Mouse (Mus musculus): Measurements from ENCODE around the gene Ddx41. TPM values are rescaled to one million over a fixed set of nuclear protein-coding genes. Genes with fewer than 3 reads are reported as not detected.
A peak's percentile ranks its signal among the peaks of the same experiment; 100 is the strongest.

The Ddx41 gene
- polyA plus RNA-seq, 1 experiment from 2014 or later, result 80.1 TPM

- Histone ChIP-seq H3K27ac (no peak overlapping the region), H3K9ac (replicated peaks) (no peak overlapping the region), H3K4me1 (replicated peaks) (peaks cover 16% of the 10 kb centered on the region), H3K36me3 (peaks cover 99% of the 10 kb centered on the region), H3K4me2 (no peak overlapping the region), H3K9me3 (no peaks in the 10 kb centered on the region), H3K4me3 (replicated peaks) (no peak overlapping the region), H3K27me3 (no peaks in the 10 kb centered on the region)
- 94% methylated on average over 9 of the region's 9 CpGs for WGBS
- ATAC-seq (ENCODE audit: insufficient number of reproducible peaks, insufficient read depth, low FRiP score, low TSS enrichment, low read depth), result no peak
Observed at GRCm38 (mm10) chr13:55505810-55506209, 30.6 kb downstream of the Ddx41 start.

GRCm38 (mm10) chr13:55504390-55504789, 32.1 kb downstream of the Ddx41 start:
- Histone ChIP-seq H3K27ac (no peak overlapping the region), H3K4me3 (replicated peaks) (no peak overlapping the region), H3K36me3 (peaks cover 98% of the 10 kb centered on the region), H3K27me3 (no peaks in the 10 kb centered on the region), H3K9ac (replicated peaks) (no peak overlapping the region), H3K9me3 (no peaks in the 10 kb centered on the region), H3K4me2 (no peak overlapping the region), H3K4me1 (replicated peaks) (peaks cover 2% of the 10 kb centered on the region; the same call in 1 of the 2 replicates)
- ATAC-seq (ENCODE audit: insufficient number of reproducible peaks, insufficient read depth, low FRiP score, low TSS enrichment, low read depth), result no peak
- WGBS, result 81% methylated on average over 5 of the region's 5 CpGs

GRCm38 (mm10) chr13:55502405-55502804, 34.1 kb downstream of the Ddx41 start:
- Histone ChIP-seq H3K36me3 (peaks cover 95% of the 10 kb centered on the region), H3K4me3 (replicated peaks) (no peak overlapping the region)
- 91% methylated on average over 8 of the region's 8 CpGs for WGBS

GRCm38 (mm10) chr13:55500575-55500974, 35.9 kb downstream of the Ddx41 start:
- peaks cover 86% of the 10 kb centered on the region for H3K36me3 ChIP-seq
- no peak for ATAC-seq (ENCODE audit: insufficient number of reproducible peaks, insufficient read depth, low FRiP score, low TSS enrichment, low read depth)
- peaks cover 12% of the 10 kb centered on the region for H3K4me1 ChIP-seq (replicated peaks)
- H3K4me3 ChIP-seq (replicated peaks), result no peak overlapping the region
- H3K4me2 ChIP-seq, result no peak overlapping the region
- H3K27me3 ChIP-seq, result no peaks in the 10 kb centered on the region
- 77% methylated on average over 10 of the region's 10 CpGs for whole genome bisulfite sequencing
- H3K9me3 ChIP-seq, result no peaks in the 10 kb centered on the region
- H3K27ac ChIP-seq, result no peak overlapping the region
- no peak overlapping the region for H3K9ac ChIP-seq (replicated peaks)

More at GRCm38 (mm10) chr13:55502405-55502804, 34.1 kb downstream of the Ddx41 start:
- H3K27ac ChIP-seq, result no peak overlapping the region
- no peaks in the 10 kb centered on the region for H3K27me3 ChIP-seq
- no peaks in the 10 kb centered on the region for H3K9me3 ChIP-seq
- ATAC-seq (ENCODE audit: insufficient number of reproducible peaks, insufficient read depth, low FRiP score, low TSS enrichment, low read depth), result no peak
- no peak overlapping the region for H3K9ac ChIP-seq (replicated peaks)
- H3K4me2 ChIP-seq, result no peak overlapping the region
- H3K4me1 ChIP-seq (replicated peaks), result no peaks in the 10 kb centered on the region

DNA sequence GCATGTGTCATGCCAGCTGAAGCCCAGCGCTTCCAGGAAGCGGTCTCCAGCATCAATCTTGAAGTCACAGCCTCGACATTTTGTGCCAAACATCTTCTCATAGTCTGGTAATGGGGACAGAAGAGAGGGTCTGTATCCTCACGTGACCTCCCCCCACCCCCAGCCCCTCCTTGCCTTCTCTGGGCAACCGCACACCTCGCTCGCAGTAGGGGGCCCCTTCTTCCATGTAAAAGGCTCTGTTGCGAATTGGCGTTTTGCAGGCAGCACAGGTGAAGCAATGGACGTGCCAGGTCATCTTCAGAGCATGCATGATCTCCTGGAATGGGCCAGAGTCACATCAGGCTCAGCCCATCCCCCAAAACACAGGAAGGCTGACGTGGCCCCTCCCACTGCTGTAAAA, 37.6 kb downstream of the Ddx41 start:
- Histone ChIP-seq H3K4me1 (replicated peaks) (peaks cover 27% of the 10 kb centered on the region), H3K36me3 (peaks cover 69% of the 10 kb centered on the region), H3K9ac (replicated peaks) (no peak overlapping the region), H3K27me3 (no peaks in the 10 kb centered on the region; the same call in 1 of the 2 replicates), H3K27ac (no peak overlapping the region), H3K4me3 (replicated peaks) (no peak overlapping the region), H3K9me3 (no peaks in the 10 kb centered on the region), H3K4me2 (no peak overlapping the region)
- no peak for ATAC-seq (ENCODE audit: insufficient number of reproducible peaks, insufficient read depth, low FRiP score, low TSS enrichment, low read depth)
- WGBS, result 61% methylated on average over 11 of the region's 11 CpGs

DNA sequence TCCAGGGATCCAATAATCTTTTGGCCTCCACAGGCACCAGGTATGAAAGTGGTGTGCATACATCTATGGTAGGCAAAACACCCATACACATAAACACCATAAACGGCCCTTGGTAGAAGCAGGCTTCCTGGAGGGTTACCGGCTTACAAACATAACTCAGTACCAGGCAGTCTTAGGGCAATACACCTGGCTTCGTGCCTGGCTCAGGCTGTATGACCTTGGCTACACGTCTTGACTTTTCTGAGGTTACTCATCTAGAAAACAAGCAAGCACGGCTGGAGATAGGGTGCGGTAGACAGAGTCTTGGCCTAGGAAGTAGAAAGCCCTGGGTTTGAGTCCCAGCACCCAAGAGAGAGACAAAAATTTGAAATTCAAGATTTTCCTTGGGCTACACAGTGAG, 39.8 kb downstream of the Ddx41 start:
- Histone ChIP-seq H3K4me3 (replicated peaks) (no peak overlapping the region), H3K27me3 (no peaks in the 10 kb centered on the region; the same call in 1 of the 2 replicates), H3K4me1 (replicated peaks) (peaks cover 27% of the 10 kb centered on the region), H3K27ac (no peak overlapping the region), H3K9me3 (no peaks in the 10 kb centered on the region), H3K36me3 (peaks cover 47% of the 10 kb centered on the region), H3K9ac (replicated peaks) (no peak overlapping the region), H3K4me2 (no peak overlapping the region)
- WGBS, result 87% methylated on average over 6 of the region's 6 CpGs
- ATAC-seq (ENCODE audit: insufficient number of reproducible peaks, insufficient read depth, low FRiP score, low TSS enrichment, low read depth), result no peak

DNA sequence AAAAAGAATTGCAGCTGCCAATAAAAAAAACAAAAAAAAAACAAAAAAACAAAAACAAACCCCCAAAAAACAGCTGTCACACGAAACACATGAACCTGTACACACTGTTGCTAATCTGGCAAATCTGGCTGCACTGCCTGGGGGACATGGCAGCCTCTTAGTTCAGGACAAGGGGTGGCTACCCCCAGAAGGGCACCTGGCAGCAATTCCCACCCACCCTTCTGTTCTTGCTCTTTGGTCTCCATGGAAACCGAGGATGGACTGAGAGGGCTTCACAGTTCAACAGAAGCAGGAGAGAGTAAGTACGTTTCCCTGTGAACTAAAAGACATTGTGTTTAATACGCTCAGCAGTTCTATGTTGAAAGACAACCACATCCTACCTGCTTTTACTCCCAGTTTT, 40.8 kb downstream of the Ddx41 start:
- Histone ChIP-seq H3K27ac (no peak overlapping the region), H3K9ac (replicated peaks) (no peak overlapping the region), H3K27me3 (no peaks in the 10 kb centered on the region; the same call in 1 of the 2 replicates), H3K4me1 (replicated peaks) (peaks cover 27% of the 10 kb centered on the region), H3K4me2 (no peak overlapping the region), H3K9me3 (no peaks in the 10 kb centered on the region), H3K4me3 (replicated peaks) (no peak overlapping the region), H3K36me3 (peaks cover 38% of the 10 kb centered on the region)
- WGBS, result 45% methylated on average over 4 of the region's 4 CpGs
- no peak for ATAC-seq (ENCODE audit: insufficient number of reproducible peaks, insufficient read depth, low FRiP score, low TSS enrichment, low read depth)

- 20% methylated on average over 18 of the region's 18 CpGs for WGBS
- H3K27ac ChIP-seq, result no peak overlapping the region
- H3K9ac ChIP-seq (replicated peaks), result no peak overlapping the region
- H3K4me2 ChIP-seq, result peak overlapping the region; percentile 4; the same call in 1 of the 2 replicates
- peaks cover 27% of the 10 kb centered on the region for H3K4me1 ChIP-seq (replicated peaks)
- no peak overlapping the region for H3K4me3 ChIP-seq (replicated peaks)
- H3K9me3 ChIP-seq, result no peaks in the 10 kb centered on the region
- no peak for ATAC-seq (ENCODE audit: insufficient number of reproducible peaks, insufficient read depth, low FRiP score, low TSS enrichment, low read depth)
- peaks cover 32% of the 10 kb centered on the region for H3K36me3 ChIP-seq
- no peaks in the 10 kb centered on the region; the same call in 1 of the 2 replicates for H3K27me3 ChIP-seq
Observed at GRCm38 (mm10) chr13:55494883-55495621, 41.4 kb downstream of the Ddx41 start.

DNA sequence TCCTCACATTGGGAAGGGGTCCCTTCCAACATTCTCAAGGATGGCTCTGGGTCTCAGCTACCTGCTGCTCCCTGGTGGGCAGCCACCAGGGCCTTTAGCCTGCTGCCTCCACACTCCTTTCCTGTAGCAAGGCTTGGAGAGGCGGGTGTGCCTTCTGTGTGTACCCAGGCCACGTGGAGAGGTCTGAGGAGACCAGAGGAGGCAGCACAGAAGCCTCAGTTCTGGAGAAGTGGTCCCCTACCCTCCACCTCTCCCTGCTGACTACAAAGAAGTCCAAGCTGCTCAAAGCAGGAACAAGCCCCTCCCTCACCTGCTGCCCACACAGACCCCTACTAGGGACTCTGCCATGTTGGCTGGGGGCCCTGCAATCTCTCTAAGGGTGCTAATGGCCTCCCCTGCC, 42.2 kb downstream of the Ddx41 start:
- Histone ChIP-seq H3K9me3 (no peaks in the 10 kb centered on the region), H3K36me3 (peaks cover 26% of the 10 kb centered on the region), H3K27me3 (no peaks in the 10 kb centered on the region; the same call in 1 of the 2 replicates), H3K4me1 (replicated peaks) (peaks cover 27% of the 10 kb centered on the region), H3K27ac (no peak overlapping the region), H3K4me3 (replicated peaks) (no peak overlapping the region), H3K4me2 (no peak overlapping the region), H3K9ac (replicated peaks) (no peak overlapping the region)
- WGBS, result 22% methylated on average over 2 of the region's 2 CpGs
- ATAC-seq (ENCODE audit: insufficient number of reproducible peaks, insufficient read depth, low FRiP score, low TSS enrichment, low read depth), result no peak

GRCm38 (mm10) chr13:55487578-55488498, 48.6 kb downstream of the Ddx41 start, which contains the start of gene Dbn1:
Dbn1 (minus strand) TSS chr13:55488111.
- Histone ChIP-seq H3K4me1 (replicated peaks) (peaks cover 45% of the 10 kb centered on the region), H3K27ac (peak within 1 kb of the TSS; percentile 97), H3K9me3 (no peaks in the 10 kb centered on the region), H3K9ac (replicated peaks) (peak within 1 kb of the TSS; percentile 100), H3K4me3 (replicated peaks) (peak within 1 kb of the TSS; percentile 99), H3K27me3 (no peaks in the 10 kb centered on the region), H3K36me3 (peaks cover 24% of the 10 kb centered on the region), H3K4me2 (peak within 1 kb of the TSS; percentile 80)
- under 1% methylated on average over 65 of the region's 83 CpGs for WGBS
- ATAC-seq (ENCODE audit: insufficient number of reproducible peaks, insufficient read depth, low FRiP score, low TSS enrichment, low read depth), result peak; percentile 81

Data from limb, embryonic 12.5 days (tissue).